Mouse (Mus musculus): Measurements from ENCODE around the gene Fuca1.
"Not testable (repeated sequence)": the region's sequence is repeated elsewhere in the genome, so short reads cannot be mapped to it uniquely, and the experiment has no call there.

Gene Fuca1

DNA sequence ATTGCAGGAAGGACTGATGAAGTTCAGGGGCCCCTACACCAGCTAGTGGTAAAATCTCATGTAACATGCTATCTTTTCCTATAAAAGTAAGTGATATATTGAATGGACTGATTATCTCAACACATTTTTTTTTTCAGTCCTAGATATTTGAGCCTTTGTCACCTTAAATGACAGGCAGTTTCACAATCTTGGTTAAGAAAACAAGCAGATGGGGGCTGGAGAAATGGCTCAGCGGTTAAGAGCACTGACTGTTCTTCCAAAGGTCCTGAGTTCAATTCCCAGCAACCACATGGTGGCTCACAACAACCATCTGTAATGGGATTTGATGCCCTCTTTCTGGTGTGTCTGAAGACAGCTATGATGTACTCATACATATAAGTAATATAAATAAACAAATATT lies 1.7 kb downstream of the Fuca1 start:
- no peak for DNase-seq (ENCODE audit: low read depth in 1 of 2, low spot score in 2 of 2)

DNA sequence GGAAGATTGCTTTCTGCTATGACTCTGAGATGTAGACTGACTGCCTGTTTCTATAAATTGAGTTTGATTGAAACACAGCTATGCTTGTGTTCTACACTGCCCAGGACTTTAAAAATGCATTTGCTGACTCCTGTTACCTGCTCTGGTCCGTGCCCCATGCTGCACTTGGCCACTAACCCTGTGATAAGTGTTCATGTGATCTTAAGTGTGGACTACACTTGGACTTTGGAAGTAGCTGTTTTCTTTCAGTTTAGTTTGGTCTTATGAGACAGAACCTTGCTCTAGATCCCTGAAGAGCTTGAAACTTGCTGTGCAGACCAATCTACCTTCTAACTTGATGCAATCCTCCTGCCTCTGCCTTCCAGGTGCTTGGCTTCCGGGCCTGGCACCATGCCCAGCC lies 3.9 kb downstream of the Fuca1 start:
- DNase-seq (ENCODE audit: low read depth in 1 of 2, low spot score in 2 of 2) = no peak

DNA sequence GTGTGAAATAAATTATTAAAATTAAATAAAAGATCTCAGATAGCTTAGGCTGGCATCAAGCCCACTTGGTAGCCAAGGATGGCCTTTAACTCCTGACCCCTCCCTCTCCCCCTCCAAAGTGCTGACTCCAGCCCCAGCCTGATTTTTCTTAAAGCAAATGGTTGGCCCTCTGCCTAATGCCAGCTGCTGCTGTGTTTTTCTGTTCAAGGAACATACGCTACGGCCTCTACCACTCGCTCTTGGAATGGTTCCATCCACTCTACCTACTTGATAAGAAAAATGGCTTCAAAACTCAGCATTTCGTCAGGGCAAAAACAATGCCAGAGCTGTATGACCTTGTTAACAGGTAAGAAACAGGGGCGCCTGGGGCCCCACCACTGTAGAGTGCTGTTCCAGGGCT lies 4.8 kb downstream of the Fuca1 start:
- DNase-seq (ENCODE audit: low read depth in 1 of 2, low spot score in 2 of 2) = no peak

DNA sequence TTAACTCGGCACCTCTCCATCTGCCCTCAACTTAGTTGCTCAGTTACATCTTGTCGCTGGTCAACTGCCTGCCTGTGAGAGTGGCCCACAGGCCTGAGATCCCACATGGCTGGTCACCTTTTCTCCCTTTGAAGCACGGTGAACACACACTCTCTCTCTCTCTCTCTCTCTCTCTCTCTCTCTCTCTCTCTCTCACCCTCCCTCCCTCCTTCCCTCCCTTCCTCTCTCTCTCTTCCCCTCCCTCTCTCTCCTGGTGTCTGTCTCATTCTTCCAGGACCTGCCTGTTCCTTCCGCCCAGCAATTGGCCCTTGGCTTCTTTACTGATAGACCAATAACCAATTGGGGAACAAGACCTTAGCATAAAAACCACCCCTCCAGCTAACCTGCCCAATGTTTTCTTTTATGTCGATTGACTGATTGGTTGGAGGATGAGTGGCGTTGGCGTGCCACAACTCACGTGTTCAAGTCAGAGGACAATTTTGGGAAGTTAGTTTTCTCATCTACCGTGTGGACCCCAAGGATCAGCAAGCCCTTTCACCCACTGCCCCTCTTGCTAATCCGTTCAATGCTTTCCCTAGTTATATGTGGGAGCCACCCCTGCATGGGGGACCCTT lies 5.8 kb downstream of the Fuca1 start:
- no peak for DNase-seq (ENCODE audit: low read depth in 1 of 2, low spot score in 2 of 2)

DNA sequence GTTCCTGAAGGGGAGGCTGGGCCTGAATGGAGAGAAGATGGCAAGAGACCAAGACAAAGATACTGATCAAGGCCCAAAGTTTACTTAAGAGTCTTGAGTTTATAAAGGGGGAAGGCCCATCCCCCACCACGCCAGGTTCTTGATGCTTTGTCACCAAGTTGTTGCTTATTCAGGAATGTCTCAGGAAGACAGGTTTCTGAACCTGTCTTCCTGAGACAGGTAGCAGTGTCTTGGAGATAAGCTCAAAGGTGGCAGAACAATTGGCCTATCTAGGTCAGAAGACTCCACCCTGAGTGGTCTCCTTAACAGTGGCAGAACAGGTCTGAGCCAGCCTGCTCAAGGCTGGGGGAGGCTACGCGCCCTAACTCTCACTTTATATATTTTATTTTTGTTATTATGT lies 6.3 kb downstream of the Fuca1 start:
- no peak for DNase-seq (ENCODE audit: low read depth in 1 of 2, low spot score in 2 of 2)

DNA sequence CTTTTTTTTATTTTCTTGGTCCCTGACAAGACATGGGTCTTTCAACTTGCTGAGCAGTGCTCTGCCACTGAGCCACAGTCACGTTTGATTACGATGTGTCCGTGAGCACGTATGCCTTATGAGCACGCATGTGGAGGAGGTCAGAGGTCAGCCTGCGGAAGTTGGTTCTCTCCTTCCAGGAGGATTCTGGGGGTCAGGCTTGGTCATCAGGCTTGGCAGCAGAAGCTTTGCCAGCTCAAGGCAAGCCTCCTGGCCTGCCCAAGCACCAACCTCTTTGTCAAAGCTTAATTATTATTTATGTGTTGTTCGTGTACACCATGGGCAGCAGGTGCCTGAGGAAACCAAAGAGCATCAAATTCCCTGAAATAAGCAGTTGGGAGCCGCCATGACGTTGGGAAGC lies 7.8 kb downstream of the Fuca1 start:
- no peak for DNase-seq (ENCODE audit: low read depth in 1 of 2, low spot score in 2 of 2)

DNA sequence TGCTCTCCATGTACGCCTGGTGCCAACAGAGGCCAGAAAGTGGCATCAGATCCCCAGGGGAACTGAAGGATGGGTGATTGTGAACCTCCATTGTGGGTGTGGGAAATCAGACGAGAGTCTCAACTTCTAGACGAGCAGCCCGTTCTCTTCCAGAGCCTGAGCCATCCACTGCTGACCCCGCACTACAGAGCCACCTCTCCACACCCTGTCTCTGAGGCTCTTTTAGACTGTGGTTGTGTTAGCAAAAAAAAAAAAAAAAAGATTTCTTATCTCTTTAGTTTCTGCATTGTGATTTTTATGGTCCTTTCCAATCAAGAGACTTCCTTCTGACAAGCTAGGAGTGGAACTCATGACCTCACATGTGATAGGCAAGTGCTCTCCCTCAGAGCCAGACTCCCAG lies 8.9 kb downstream of the Fuca1 start:
- no peak for DNase-seq (ENCODE audit: low read depth in 1 of 2, low spot score in 2 of 2)

DNA sequence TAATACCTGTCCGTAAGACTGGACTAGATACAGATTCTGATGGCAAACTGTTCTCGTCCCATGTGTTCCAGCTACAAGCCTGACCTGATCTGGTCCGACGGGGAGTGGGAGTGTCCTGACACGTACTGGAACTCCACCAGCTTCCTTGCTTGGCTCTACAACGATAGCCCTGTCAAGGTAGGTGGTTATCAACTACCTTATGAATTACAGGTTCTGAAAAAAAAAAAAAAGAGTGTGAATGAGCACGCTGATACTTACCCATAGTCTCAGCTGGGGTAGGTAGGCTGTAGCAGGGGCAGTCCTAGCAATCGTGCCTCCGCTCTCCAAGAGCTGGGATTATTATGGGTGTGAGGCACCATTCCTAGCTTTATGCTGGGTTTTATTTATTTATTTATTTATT lies 9.3 kb downstream of the Fuca1 start:
- no peak for DNase-seq (ENCODE audit: low read depth in 1 of 2, low spot score in 2 of 2)

DNA sequence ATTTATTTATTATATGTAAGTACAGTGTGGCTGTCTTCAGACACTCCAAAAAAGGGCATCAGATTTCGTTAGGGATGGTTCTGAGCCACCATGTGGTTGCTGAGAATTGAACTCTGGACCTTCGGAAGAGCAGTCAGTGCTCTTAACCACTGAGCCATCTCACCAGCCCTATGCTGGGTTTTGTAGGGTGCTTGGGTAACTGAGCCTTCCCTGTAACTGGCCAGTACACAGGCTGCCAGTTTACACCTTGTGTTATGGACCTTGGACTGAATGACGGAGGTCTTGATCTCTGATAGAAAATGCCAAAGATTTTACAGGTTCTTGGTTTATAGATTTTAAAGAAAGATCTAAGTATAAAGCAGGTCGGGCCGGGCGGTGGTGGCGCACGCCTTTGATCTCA lies 9.7 kb downstream of the Fuca1 start:
- DNase-seq (ENCODE audit: low read depth in 1 of 2, low spot score in 2 of 2) = no peak

DNA sequence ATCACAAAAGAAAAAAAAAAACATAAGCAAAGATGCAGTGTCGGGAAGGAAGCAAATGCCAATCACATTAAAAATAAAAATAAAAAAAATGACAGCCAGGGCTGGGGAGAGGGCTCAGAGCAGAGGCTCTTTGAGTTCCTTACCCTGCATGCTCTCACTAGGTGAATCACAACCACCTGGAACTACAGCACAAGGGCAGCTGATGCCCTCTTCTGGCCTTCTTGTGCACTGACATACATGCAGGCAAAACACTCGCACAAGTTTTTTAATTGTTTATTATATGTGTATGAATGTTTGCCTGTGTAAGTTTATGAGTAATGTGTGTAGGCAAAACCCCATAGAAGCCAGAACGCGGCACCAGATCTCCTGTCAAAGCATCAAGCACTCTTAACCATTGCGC lies 11.3 kb downstream of the Fuca1 start:
- no peak for DNase-seq (ENCODE audit: low read depth in 1 of 2, low spot score in 2 of 2)

DNA sequence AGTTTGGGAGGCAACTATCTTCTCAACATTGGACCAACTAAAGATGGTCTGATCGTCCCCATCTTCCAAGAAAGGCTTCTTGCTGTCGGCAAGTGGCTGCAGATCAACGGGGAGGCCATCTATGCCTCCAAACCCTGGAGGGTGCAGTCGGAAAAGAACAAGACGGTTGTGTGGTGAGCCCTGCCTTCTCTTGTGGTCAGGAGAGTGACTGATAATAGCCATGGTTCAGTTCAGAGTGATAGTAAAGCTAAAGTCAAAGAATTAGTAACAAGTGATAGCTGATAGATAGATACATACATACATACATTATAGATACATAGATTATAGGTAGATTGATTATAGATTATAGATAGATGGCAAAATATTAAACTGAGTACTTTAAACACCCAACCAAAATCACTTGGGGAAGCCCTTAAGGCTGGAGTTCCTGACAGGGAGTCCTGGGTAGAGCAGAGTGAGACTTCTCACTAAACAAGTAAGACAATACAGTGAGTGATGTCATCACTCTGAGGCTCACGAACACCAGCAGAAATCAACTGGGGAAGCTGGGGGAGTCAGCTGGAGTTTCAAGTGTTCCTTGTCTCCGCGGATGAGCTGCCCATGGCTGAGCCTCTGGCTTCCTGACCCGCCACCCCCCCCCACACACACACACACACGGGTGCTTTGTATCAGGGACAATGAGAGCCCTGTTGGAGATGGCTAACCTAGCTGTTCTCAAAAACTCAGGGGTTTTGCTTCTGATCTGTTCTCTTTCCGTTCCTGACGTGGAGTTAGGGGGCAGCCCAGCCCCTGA lies 14.4 kb downstream of the Fuca1 start:
- DNase-seq (ENCODE audit: low read depth in 1 of 2, low spot score in 2 of 2) = no peak

DNA sequence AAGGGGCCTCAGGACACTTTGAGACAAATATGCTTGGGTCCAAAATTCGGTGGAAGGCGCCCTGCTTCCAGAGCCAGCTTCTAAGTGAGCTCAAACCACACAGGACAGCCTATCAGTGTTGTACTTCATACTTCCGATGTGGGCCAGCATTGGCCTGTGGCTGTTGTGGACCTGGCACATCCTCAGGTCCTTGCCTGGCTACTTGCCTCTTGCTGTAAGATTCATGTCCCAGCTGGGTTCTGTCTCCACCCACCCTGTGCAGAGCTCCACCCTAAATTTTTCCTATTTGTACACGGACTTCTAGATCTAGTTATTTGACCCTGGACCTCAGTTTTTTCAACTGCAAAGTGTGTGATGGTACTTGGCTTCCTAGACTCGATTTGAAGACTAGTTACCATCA lies 15.0 kb downstream of the Fuca1 start:
- DNase-seq (ENCODE audit: low read depth in 1 of 2, low spot score in 2 of 2) = no peak

DNA sequence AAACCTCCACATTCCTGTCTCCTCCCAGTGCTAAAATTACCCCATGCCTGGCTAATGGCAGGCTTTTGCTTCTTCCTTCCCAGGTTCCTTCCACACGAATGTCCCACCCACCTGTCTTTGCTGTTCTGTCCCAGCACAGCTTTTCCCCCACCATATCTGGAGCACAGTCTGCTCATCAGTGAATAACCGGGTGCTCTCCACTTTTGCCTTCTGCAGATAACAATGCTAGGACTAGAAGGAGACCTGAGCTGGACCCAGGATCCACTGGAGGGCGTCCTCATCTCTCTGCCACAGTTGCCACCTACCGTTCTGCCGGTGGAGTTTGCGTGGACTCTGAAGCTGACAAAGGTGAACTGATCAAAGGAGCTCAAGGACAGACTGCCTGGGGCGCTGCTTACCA lies 18.3 kb downstream of the Fuca1 start:
- no peak for DNase-seq (ENCODE audit: low read depth in 1 of 2, low spot score in 2 of 2)

DNA sequence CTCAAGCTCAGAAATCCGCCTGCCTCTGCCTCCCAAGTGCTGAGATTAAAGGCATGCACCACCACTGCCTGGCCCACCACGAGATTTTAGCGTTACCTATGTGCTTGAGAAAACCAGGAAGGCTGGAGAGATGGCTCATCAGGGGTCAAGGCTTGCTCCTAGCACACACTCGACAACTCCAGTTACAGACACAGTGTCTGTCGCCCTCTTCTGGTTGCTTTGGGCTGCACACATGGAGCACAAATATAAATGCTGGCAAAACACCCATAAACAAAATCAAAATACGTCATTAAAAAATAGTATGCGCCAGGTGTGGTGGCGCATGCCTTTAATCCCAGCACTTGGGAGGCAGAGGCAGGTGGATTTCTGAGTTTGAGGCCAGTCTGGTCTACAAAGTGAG lies 20.5 kb downstream of the Fuca1 start:
- not testable (repeated sequence) for DNase-seq (ENCODE audit: low read depth in 1 of 2, low spot score in 2 of 2)

DNA sequence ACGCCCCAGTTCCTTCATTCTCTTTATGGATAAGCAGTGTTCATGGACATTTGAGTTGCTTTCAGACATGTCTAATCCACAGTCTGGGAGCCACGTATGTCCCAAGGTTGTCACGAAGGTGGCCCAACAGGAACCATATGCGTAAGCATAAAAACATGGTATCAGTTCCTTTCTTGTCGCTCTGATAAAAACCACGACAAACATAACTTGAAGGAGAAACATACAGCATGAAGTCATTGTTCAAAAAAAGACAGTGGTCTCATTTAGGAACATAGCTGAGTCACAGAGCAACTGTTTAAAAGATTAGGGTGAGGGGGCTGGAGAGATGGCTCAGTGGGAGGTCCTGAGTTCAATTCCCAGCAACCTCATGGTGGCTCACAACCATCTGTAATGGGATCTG lies 21.7 kb downstream of the Fuca1 start:
- no peak for DNase-seq (ENCODE audit: low read depth in 1 of 2, low spot score in 2 of 2)

DNA sequence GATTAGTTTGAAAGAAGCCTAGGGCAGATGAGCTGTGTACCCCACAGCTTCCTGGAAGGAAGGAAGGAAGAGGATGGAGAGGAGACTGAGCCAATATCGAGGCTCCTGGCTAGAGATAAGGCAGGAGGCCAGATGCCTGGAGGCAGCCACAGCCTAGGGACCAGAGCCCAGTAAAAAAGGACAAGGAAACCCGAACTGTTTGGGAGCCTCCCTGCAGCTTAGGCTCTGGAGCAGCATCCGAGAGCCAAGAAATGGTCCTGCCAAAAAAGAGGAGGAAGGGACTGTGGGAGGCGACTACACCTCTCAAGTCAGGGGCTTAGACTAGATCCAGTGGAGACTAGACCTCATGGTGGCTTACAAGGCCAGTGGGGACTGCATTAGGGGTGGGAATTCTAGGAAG lies 22.9 kb downstream of the Fuca1 start:
- DNase-seq (ENCODE audit: low read depth in 1 of 2, low spot score in 2 of 2) = no peak

DNA sequence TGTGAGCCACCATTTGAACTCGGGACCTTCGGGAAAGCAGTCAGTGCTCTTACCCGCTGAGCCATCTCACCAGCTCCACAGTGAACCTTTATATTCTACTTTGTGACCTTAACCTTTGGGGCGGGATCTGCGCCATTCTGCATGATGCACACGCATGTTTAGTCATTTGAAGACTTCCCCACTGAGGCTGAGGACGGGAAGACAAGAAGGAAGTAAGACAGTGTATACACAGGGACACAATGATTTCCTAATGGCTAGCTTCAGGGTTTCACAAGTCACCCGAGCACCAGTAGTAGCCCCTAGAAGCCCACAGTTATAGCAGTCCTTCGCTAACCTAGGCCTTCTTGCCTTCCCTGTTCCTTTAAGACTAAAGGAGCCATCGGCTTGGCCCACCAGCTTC lies 25.2 kb downstream of the Fuca1 start:
- DNase-seq (ENCODE audit: low read depth in 1 of 2, low spot score in 2 of 2) = peak in 1 of 2 experiments; percentile 38

DNA sequence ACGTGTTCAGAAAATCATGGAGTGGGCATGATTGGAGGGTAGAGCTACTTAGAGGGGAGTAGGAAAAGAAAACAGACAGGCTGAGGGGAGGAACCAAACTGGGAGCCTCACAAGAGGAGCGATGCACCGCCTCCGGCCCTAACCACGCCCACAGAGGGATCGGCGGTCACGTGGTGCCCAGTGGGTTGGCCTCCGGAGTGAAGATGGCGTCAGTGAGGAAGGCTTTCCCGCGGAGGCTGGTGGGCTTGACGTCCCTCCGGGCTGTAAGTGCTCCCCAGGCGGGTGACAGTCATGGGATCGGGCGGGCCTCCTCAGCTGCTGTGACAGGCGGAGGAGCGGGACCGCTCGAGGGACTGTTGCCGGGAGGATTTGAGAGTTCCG lies 25.7 kb downstream of the Fuca1 start, which contains the start of gene Hmgcl:
Hmgcl (plus strand) TSS at position 171 of the 381 bp plus-strand sequence.
- DNase-seq (ENCODE audit: low read depth in 1 of 2, low spot score in 2 of 2) = peak; percentile 90 to 95

DNA sequence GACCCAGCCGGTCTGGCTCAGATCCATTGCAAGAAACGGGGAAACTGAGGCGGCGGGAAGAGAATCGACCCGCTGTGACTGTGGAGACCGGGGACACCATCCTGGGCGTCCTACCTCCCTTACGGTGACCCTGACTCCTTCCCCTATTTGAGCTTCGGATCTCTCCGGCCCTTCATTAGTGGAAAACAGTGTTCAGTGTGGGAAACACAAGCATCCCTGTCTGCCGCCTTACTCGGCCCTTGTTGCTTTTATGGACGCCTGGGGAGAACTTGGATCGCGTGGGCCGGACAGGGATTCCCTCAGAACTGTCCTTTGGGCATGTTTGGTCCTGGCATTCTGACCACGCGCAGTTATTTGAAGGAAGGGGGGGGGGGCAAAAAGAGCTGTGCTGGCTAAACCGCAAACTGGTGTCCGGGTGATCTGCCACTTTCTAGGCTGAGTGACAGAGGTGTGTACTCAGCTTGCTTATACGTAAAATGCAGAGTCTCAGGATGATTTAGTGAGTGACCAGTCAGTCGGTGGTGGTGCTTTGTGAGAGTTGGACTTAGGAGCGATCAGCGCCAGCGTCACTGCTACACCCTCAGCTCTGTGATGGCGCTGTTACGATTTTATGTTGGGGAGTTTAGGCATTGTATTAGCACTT lies 26.2 kb downstream of the Fuca1 start:
- no peak for DNase-seq (ENCODE audit: low read depth in 1 of 2, low spot score in 2 of 2)

DNA sequence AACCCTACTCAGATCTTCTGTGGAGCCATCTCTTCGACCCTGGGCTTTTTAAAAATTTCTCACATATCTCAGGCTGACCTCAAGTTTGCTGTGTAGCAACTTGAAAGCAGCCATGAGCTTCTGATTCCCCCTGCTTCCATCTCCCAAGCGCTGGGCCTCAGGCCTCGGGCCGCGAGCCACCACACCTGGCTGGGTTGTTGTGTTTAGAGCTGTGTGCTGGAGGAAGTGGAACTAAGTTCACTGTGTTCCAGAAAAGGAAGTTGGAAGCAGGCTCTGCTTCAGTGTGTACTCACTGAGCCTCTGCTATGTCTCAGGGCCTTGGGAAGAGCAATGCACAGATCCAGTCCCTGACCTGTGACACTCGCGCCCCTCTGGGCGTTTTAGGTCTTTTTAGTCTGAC lies 27.6 kb downstream of the Fuca1 start:
- DNase-seq (ENCODE audit: low read depth in 1 of 2, low spot score in 2 of 2) = no peak

DNA sequence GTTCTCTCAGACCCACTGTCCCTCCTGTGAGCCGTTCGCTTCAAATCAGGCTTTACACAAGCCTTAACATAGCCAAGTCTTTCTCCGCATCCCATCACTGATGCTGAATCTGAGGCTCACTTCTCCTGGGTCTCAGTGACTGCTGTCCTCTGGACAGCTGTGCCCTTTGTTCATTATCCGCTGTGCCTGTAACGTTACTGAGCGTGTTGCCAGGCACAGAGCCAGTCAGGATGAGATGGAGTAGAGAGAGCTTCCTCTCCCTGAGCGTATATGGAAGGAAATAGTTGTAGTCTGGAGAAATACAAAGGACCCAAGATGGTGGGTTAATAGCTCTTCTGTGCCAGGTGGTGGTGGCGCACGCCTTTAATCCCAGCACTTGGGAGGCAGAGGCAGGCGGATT lies 28.9 kb downstream of the Fuca1 start:
- no peak for DNase-seq (ENCODE audit: low read depth in 1 of 2, low spot score in 2 of 2)

DNA sequence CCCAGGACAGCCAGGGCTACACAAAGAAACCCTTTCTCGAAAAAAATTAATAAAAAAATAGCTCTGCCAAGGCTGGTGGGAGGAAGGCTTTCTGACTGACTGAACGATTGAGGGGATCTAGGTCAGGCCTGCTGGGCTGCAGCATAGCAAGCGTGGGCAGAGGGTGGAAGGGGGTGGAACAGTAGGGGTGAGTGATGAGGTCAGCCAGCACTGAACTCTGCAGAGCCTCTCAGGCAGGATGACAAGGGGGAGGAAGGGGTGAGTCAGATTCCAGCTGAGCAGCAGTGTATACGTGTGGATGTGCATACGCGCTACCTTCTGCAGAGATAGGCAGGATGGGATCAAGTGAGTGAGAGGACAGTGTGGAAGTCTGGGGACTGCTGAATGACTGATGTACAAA lies 29.4 kb downstream of the Fuca1 start:
- no peak for DNase-seq (ENCODE audit: low read depth in 1 of 2, low spot score in 2 of 2)

DNA sequence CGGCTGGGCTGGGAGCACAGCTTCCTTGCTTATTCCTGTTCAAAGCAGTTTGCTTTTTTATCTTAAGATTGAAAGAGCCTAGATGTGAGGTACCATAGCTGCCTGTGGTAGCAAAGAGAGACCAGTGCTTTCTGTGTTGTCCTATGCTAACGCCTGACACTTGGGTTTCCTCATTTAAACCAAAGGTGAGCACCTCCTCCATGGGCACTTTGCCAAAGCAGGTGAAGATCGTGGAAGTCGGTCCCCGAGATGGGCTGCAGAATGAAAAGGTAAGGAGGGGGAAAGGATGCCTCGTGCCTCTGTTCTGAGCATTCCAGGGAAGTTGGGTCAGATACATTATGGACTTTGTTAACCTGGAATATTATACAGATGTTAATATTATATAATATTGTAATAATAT lies 29.8 kb downstream of the Fuca1 start:
- DNase-seq (ENCODE audit: low read depth in 1 of 2, low spot score in 2 of 2) = no peak

Measured in monocyte, adult 2 months (primary cell).